Mouse (Mus musculus) heart, adult 11 months (tissue): Measurements from ENCODE around the gene Tcp11.

Experiments
- DNase-seq: peaks from one replicate; pipeline ENCODE4 v3.0.0; 2022

The Tcp11 gene

DNA sequence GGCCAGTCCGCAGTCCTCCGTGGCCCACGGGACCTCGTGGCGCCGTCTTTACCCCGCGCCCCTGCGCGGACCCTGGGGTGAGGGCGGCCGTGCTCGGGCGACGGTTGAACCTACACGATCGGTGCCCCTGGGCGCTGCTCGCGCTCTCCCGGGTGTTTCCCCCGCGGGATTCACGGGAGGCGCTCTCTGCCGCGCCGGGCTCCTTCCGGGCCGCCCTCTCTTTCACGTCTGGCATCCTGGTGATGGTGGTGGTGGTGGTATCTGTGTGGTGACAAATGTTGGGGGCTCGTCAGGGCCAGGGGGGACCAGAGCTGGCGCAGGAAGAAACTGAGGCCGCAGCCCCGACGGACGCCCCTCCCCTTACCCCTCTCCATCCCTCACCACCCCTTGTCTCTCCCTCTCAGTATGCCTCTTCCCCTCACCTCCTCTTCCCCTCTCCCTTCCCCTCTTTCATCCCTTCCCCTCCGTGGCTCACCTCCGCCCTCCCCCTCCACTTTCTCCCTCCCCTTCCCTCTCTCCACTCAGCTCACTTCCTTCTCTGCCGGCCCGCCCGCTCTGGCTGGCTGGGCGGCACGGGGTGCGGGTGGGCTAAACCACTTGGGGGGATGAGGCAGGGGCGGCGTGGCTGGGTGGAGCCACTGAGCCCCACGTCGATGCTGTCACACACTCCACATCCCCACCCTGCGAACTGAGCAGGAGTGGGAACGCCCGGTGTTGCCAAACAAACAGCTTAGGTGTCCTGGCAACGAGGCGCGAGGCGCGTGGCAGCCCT is at the start of gene Tcp11:
TSS of gene Tcp11 (minus strand) at position 595 of the 772 bp plus-strand sequence.
- peak; percentile 94 for DNase-seq

DNA sequence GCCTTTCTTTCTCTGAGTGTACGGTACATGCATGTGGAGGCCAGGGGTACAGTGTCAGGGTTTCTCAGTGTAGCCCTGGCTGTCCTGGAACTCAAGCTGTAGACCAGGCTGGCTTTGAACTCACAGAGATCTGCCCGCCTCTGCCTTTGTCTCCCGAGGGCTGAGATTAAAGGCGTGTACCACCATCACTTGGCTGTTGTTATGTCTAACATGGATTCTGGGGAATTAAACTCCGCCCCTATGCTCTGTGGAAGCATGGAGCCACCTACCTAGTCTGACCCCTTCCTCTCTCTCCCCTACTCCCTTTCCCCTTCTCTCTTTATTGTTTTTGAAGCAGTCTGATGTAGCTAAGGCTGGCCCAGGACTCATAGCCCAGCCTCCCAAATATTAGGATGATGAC is 49.4 kb upstream of the Tcp11 start:
- DNase-seq, result no peak

GRCm38 (mm10) chr17:28124368-28124767 is 43.9 kb upstream of the Tcp11 start:
- DNase-seq, result no peak

DNA sequence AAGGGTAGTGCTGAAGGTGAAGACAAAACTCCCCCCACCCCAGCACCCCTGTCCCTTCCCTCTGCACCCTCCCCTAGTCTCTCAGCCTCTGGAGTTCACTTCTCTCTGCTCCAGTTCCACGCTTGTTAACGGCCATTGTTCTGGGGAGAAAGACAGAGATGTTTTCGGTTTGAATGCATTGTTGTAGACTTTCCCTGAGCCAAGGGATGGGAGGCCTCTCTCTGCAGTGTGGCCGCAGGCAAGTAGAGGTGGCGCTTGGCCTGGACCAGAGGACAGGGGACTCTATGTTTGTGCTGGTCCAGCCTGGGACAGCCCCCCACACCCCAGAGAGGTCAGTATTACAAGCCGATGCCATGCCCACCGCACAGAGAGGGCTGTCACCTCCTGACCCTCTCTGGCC is 43.2 kb upstream of the Tcp11 start:
- DNase-seq, result no peak

DNA sequence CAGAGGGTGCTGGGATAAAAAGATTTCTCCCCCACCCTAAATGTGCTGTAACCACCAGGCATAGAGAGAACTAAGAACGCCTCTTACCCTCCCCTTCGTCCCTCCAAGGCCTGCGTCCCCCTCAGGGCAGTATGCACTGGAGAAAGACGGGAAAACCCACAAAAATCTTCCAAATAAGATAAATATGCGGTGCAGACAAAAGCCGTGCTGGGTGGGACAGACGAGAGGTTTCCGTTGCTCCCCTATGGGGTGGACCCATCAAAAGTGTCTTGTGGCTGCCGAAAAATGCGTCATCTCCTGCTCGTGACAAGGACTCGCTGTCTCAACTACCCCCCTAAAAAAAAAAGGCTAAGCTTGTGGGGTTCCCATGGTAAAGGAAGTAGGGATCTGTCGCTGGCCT is 42.5 kb upstream of the Tcp11 start:
- DNase-seq, result no peak

DNA sequence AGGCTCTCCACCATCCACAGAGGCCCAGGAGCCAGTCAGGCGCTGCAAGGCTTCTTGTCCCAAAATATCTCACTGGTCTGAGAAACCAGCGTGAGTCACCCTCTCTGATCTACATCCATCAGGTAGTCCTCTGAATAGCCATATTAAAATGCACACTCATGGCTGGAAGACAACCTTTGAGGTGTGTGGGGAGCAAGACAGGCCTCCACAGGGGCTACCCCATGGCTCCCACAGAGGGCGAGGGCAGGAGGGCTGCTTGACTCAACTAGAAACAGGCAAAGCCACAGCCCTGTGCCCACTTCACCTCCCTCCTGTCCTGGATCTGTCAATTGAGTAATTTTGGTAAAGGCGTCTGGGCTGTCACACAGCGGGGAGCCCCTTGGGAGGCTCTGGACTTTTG is 40.0 kb upstream of the Tcp11 start:
- DNase-seq, result no peak

GRCm38 (mm10) chr17:28117451-28118209 is 37.2 kb upstream of the Tcp11 start:
- peak; percentile 95 for DNase-seq

DNA sequence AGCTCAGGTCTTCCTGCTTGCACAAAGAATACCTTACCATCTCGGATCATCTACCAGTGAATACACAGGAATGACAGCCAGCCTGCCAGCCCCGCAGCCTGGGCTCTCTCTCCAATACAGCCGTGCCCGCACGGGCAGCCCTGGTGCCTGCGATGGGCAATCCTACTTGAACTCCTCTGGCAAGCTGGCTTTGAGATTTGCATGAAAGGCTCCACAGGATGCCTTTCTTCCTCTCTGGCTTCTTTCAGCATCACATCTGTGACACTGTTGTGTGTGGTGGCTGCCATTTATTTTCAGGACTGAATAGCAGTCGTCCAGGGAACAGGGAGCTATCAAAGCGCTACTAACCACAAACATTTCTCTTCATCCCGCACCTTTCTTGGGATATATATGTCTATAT is 35.9 kb upstream of the Tcp11 start:
- DNase-seq, result no peak

DNA sequence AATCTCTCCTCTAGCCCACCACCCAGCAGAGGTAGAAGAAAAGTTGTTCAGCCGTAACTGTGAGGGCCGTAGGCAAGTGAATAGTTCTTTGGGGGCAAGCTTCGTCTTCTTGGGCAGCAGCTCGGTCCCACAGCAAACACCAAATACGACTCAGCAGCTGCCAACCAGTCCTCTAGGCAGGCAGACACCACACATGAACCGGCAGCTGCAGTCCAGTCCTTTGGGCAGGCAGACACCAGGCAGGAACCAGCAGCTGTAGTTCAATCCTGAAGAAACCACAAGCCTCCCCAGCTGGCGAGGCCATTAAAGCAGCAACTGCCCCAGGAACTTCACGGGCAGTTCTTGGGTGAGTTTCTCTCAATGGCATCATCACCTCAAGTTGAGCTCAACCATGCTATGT is 31.8 kb upstream of the Tcp11 start:
- no peak for DNase-seq

GRCm38 (mm10) chr17:28107275-28107674 is 26.8 kb upstream of the Tcp11 start:
- no peak for DNase-seq

DNA sequence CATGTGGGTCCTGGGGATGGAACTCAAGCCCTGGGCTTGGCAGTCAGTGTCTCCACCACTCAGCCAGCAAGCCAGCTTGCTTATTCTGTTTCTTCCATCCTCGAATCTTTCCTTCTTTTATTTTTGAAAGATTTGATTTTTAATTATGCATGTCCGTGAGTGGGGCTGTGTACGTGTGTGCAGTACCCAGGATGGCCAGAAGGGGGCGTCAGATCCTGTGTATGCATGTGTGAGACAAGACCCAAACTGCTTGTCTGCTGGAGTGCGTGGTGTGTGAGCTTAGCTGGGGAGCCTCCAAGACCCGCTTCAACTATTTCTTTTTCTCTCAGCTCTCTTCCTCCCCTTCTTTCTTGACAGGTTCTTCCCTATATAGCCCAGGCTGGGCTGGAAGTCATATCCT is 25.9 kb upstream of the Tcp11 start:
- DNase-seq, result no peak

- no peak for DNase-seq
Observed at GRCm38 (mm10) chr17:28104416-28104815, 24.0 kb upstream of the Tcp11 start.

- DNase-seq, result no peak
Observed at GRCm38 (mm10) chr17:28101902-28102319, 21.5 kb upstream of the Tcp11 start.

DNA sequence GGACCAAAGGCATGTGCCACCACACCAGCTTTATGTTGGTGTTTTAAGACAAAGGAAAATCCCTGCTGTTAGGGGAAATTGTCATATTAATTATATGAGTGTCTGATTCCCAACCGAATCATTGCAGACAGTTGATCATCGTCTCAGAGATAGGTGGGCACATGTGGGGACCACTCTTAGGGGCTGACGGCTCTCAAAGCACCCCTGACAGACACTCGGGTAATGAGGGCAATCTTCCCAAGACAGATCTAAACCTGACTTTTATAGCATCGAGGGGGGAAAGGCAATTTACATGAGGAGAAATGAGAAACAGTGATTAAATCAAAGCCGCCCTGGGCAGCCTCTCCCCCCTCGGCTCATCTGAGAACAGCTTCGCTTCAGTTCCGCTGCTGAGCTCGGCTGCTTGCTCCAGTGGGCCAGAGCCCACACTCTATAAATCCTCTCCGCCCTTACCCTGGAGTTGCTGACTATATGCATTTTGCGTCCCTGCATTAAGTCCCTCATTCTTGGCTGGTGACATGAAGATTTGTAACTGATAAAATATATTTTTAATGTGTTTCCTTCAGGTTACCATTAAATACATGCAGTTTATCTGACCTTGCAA is 20.9 kb upstream of the Tcp11 start:
- DNase-seq, result no peak

DNA sequence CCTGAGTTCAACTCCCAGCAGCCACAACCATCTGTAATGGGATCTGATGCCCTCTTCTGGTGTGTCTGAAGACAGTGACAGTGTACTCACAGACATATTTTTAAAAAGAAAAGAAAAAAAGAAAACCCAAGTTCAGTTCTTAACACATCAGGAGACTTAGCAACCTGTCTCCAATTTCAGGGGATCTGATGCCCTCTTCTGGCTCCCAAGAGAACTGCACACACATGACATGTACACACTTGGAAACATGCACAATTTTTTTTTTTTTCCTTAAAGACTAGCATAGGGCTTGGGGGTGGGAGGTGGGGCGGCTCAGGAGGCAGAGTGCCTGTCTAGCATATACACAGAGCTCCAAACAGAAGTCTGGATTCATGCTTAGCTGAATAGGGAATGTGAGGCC is 20.2 kb upstream of the Tcp11 start:
- DNase-seq, result no peak

- DNase-seq, result no peak
Observed at GRCm38 (mm10) chr17:28099086-28099485, 18.6 kb upstream of the Tcp11 start.

DNA sequence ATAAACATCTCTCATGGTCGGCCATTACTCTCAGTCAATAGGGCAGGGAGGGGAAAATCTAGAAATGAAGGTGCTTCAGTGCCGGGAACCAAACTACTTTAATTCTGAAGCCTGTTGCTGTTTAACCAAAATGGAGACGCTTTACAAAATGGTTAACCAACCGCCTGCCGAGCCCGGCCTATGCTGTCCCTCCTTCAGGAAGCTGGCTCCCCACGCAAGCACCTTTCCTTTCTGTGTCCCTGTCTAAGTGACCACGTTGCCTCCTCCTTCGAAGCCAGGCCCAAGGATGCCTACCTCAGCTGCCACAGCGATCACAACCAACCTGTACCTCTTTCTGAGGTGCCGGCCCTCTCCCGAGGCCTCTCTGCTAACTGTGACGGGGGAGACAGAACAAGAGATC is 16.9 kb upstream of the Tcp11 start:
- no peak for DNase-seq

DNA sequence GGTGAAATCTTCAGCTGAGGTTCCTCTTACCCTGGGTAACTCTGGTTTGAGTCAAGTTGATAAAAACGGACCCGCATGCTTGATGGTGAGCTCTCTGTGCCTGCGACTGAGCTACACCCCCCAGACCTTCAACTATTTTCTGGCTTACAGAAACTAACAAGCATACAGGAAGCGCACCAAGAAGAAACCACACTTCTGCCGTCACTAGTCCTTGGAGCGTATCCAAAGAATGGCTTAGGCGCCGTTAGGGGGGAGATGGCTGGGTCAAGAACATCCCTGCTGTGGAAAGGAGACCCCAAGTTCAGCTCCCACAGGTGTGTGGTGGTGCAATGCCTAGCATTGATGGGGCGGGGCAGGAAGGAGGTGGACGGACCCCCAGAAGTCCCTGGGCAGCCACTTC is 16.0 kb upstream of the Tcp11 start:
- DNase-seq, result no peak

GRCm38 (mm10) chr17:28093837-28094236 is 13.4 kb upstream of the Tcp11 start:
- no peak for DNase-seq

- no peak for DNase-seq
Observed at GRCm38 (mm10) chr17:28092297-28092696, 11.9 kb upstream of the Tcp11 start.

DNA sequence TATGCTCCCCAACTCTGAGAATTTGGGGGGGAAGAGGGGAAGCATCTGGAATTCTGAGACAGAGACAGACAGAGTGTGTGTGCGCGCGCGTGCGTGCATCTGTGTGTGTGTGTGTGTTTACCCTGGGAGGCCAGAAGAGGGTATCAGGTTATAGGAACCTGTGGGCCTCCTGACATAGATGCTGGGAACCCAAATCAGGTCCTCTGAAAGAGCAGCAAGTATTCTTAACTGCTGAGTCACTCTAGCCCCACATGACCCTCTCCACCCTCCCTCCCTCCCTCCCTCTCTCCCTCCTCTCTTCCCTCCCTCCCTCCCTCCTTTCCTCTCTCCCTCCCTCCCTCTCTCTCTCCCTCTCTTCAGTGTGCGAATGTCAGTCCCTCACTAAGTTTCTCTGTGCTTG is 8.3 kb upstream of the Tcp11 start:
- DNase-seq, result no peak

DNA sequence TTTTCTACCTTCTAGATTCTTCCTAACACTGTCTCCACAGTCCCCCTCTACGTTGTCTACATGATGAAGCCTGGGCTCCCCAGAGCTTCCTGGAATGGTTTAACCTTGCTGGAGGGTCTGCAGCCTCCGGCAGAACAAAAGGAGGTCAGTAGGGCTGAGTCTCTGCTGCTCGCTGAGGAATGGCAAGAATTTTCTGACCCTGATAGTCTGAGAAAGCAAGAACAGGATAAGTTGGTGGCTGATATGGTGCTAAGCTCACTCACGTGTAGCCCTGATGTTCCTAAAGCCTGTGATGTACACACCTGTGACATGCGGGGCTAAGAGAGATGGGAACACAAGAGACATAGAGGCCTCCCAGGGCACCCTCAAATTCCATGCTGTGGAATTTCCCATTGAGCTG is 7.0 kb upstream of the Tcp11 start:
- no peak for DNase-seq

- DNase-seq, result peak; percentile 98
Observed at GRCm38 (mm10) chr17:28084964-28085363, 4.5 kb upstream of the Tcp11 start.

GRCm38 (mm10) chr17:28084395-28084905 is 4.0 kb upstream of the Tcp11 start:
- no peak for DNase-seq
